Mouse (Mus musculus) limb, embryonic 10.5 days (tissue): ENCODE data around the gene Steap2. TPM values are rescaled to one million over a fixed set of nuclear protein-coding genes. Genes with fewer than 3 reads are reported as not detected.

Experiments used
- DNase-seq: peaks from one replicate; pipeline ENCODE4 v3.0.0-alpha.2; 2017; ENCODE audit warnings: low spot score
- H3K27ac ChIP-seq: fragments of 300-500 bp; sonication (generic); 2 replicates; pipeline ENCODE4 v1.5.1; 2016; ENCODE audit warnings: mild to moderate bottlenecking
- H3K27me3 ChIP-seq: fragments of 300-500 bp; sonication (generic); 2 replicates; pipeline ENCODE4 v1.6.1; 2016; ENCODE audit warnings: low read depth, mild to moderate bottlenecking; ENCODE audit not compliant: poor library complexity, severe bottlenecking
- H3K36me3 ChIP-seq: fragments of 300-500 bp; sonication (generic); 2 replicates; pipeline ENCODE4 v1.6.1; 2016; ENCODE audit warnings: mild to moderate bottlenecking, moderate library complexity
- H3K4me1 ChIP-seq: fragments of 300-500 bp; sonication (generic); 2 replicates; pipeline ENCODE4 v1.6.1; 2016
- H3K4me3 ChIP-seq: fragments of 300-500 bp; sonication (generic); 2 replicates; pipeline ENCODE4 v1.5.1; 2016; ENCODE audit warnings: mild to moderate bottlenecking, moderate library complexity
- H3K9me3 ChIP-seq: fragments of 300-500 bp; sonication (generic); replicated peaks from 2 replicates; pipeline ENCODE4 v1.6.1; 2016; ENCODE audit warnings: mild to moderate bottlenecking
- WGBS: fragments of 180-500 bp; shearing (Covaris S2); methylation state at CpG from one replicate; pipeline ENCODE4 v1.1.7; 2016; 5-methylcytosine and 5-hydroxymethylcytosine counted together
- polyA plus RNA-seq: library from polyadenylated mRNA; unstranded; fragments of >200 nt; fragmentation: Nextera tagmentation; extraction: Ambion mirVana; gene quantifications from 2 replicates; pipeline ENCODE4 v1.2.1, GENCODE M21; 2016

Steap2 gene
- 5.8 and 6.8 TPM in 2 replicates for polyA plus RNA-seq

- no peaks in the 10 kb centered on the region for H3K4me1 ChIP-seq
- WGBS, result under 1% methylated on average over 64 of the region's 66 CpGs
- H3K36me3 ChIP-seq, result no peaks in the 10 kb centered on the region
- peaks cover 5% of the 10 kb centered on the region for H3K27me3 ChIP-seq
- H3K9me3 ChIP-seq, result no peaks in the 10 kb centered on the region
- H3K4me3 ChIP-seq, result peak within 1 kb of the TSS; percentile 87
- H3K27ac ChIP-seq, result peak within 1 kb of the TSS; percentile 95
- peak; percentile 77 for DNase-seq
Measured at GRCm38 (mm10) chr5:5693956-5694653, at the start of gene Steap2. Steap2 (minus strand) TSS chr5:5694578.

DNA sequence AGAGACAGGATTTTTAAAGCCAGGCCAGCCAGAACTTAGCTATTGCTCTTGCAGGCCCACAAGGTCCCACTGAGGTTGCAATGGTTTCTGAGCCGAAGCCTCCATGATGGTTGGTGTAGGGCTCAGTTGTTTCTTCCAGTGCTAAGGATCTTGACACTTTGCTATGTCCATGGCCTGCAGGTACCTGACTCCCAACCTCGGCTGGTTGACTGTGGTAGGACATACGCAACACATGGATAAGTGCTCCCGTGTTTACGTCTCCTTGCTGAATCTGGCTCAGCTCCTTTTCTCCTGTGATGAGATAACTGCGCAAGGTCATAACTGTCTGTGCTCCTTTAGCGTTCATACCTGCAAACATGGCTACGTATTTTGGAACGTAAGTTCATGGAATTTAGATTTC is 40.1 kb upstream of the Steap2 start:
- no peaks in the 10 kb centered on the region for H3K9me3 ChIP-seq
- WGBS, result 96% methylated on average over 9 of the region's 9 CpGs
- H3K4me3 ChIP-seq, result no peak overlapping the region
- no peak for DNase-seq
- no peaks in the 10 kb centered on the region for H3K4me1 ChIP-seq
- H3K27ac ChIP-seq, result no peak overlapping the region
- no peaks in the 10 kb centered on the region for H3K36me3 ChIP-seq
- H3K27me3 ChIP-seq, result no peaks in the 10 kb centered on the region

DNA sequence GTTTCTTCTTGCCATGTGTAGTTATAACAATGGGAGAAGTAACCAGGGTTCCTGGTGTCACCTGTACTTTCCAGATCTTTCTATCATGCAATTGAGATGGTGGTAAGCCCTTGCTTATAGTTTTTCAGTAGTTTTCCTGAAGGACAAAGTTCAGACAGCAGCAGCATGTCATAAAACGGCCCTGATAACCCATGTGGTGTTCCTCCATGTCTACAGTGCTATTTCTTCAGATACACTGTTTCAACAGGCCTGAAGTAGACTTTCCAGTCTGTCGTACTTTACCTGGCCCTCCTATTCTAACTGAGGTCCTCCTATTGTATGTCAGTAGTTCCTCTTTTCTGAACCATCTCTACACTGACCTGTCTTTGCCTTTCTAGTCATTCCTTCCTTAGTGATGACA is 38.5 kb upstream of the Steap2 start:
- H3K4me3 ChIP-seq, result no peak overlapping the region
- WGBS, result 85% methylated on average over 2 of the region's 2 CpGs
- H3K27ac ChIP-seq, result no peak overlapping the region
- H3K4me1 ChIP-seq, result no peaks in the 10 kb centered on the region
- no peak for DNase-seq
- H3K27me3 ChIP-seq, result no peaks in the 10 kb centered on the region
- H3K36me3 ChIP-seq, result no peaks in the 10 kb centered on the region
- H3K9me3 ChIP-seq, result no peaks in the 10 kb centered on the region

DNA sequence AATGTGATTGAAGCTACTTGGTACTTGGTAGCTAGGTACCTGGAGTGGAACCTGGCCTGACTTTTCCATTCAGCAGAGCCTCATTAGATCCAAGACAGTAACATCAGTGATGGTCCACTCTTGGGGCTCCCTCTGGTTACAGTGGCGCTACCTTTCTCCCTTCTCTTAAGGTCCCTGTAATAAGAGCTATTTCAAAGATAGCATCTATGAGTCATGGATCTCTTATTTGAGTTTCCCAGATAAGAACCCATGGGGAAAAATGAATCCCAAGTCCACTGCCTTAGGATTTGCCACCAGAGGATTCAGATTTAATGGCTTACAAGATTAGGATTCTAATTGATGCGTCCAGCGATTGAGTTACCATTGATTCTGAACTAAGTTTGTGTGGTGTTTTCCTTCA is 37.8 kb upstream of the Steap2 start:
- Histone ChIP-seq H3K9me3 (no peaks in the 10 kb centered on the region), H3K27ac (no peak overlapping the region), H3K27me3 (no peaks in the 10 kb centered on the region), H3K4me1 (no peaks in the 10 kb centered on the region), H3K4me3 (no peak overlapping the region), H3K36me3 (no peaks in the 10 kb centered on the region)
- DNase-seq, result no peak
- 94% methylated on average over 3 of the region's 3 CpGs for WGBS

GRCm38 (mm10) chr5:5729904-5730303 is 35.5 kb upstream of the Steap2 start:
- Histone ChIP-seq H3K9me3 (no peaks in the 10 kb centered on the region), H3K36me3 (no peaks in the 10 kb centered on the region), H3K27ac (no peak overlapping the region), H3K27me3 (no peaks in the 10 kb centered on the region), H3K4me1 (no peaks in the 10 kb centered on the region), H3K4me3 (no peak overlapping the region)
- DNase-seq, result no peak
- 90% methylated on average over 4 of the region's 4 CpGs for WGBS

- WGBS, result 82% methylated on average over 7 of the region's 7 CpGs
- no peak overlapping the region for H3K4me3 ChIP-seq
- H3K36me3 ChIP-seq, result no peaks in the 10 kb centered on the region
- no peaks in the 10 kb centered on the region for H3K9me3 ChIP-seq
- H3K4me1 ChIP-seq, result no peaks in the 10 kb centered on the region
- DNase-seq, result no peak
- no peak overlapping the region for H3K27ac ChIP-seq
- no peaks in the 10 kb centered on the region for H3K27me3 ChIP-seq
Measured at GRCm38 (mm10) chr5:5722217-5722616, 27.8 kb upstream of the Steap2 start.

GRCm38 (mm10) chr5:5711032-5711431 is 16.7 kb upstream of the Steap2 start:
- 83% methylated on average over 4 of the region's 4 CpGs for WGBS
- Histone ChIP-seq H3K4me1 (0 out of 2 replicates have a peak, but pooled peaks cover 6% of the 10 kb centered on the region), H3K4me3 (no peak overlapping the region), H3K27ac (no peak overlapping the region), H3K9me3 (no peaks in the 10 kb centered on the region), H3K36me3 (no peaks in the 10 kb centered on the region), H3K27me3 (no peaks in the 10 kb centered on the region)
- no peak for DNase-seq

DNA sequence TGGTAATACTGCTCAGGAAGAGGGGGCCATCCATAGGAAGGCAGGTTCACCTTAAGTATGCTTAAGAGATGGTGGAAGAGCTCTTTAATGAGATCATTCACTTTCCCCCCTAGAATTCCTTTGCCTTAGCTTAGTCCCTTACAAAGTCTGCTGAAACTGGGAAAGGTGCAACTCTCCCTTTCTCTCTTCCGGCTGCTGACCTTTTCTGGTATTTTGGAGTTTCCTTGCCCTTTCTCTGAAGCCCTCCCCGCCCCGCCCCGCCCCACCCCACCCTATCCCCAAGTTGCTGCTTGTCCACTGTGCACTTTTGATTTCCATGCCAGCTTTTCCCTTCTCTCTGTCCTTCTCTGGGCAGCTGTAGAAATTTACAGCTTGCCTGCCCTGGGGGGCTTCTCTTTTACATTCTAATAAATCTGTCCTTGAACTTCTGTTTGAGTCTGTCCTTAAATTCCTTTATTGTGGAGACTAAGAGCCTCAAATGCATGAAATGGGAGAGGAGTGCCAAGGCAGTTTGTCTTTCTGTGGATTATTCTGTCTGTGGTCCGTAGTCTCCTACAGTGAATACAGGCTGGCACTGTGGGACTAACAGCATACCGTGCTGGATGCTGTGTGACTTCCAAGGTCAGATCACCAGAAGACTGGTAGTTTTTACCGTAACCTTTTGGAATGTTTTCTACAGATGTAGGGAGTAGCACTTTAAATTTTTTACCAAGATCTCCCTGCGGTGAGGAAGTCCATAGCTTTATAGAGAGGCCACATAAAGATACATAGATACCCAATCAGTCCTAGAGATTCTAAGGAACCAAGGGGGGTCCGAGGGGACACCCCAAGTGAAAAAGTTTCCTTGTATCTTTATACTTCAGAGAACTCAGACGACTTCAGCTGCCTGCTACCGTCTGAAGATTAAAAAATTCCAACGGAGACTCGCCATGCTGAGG is 13.2 kb upstream of the Steap2 start:
- Histone ChIP-seq H3K9me3 (no peaks in the 10 kb centered on the region), H3K4me3 (no peak overlapping the region), H3K27me3 (no peaks in the 10 kb centered on the region), H3K27ac (no peak overlapping the region), H3K4me1 (0 out of 2 replicates have a peak, but pooled peaks cover 6% of the 10 kb centered on the region), H3K36me3 (no peaks in the 10 kb centered on the region)
- DNase-seq, result no peak
- 63% methylated on average over 13 of the region's 13 CpGs for WGBS

- Histone ChIP-seq H3K36me3 (no peaks in the 10 kb centered on the region), H3K9me3 (no peaks in the 10 kb centered on the region), H3K27ac (no peak overlapping the region), H3K4me3 (no peak overlapping the region), H3K4me1 (0 out of 2 replicates have a peak, but pooled peaks cover 6% of the 10 kb centered on the region), H3K27me3 (no peaks in the 10 kb centered on the region)
- no peak for DNase-seq
- 33% methylated on average over 2 of the region's 2 CpGs for WGBS
Measured at GRCm38 (mm10) chr5:5705019-5705418, 10.6 kb upstream of the Steap2 start.

DNA sequence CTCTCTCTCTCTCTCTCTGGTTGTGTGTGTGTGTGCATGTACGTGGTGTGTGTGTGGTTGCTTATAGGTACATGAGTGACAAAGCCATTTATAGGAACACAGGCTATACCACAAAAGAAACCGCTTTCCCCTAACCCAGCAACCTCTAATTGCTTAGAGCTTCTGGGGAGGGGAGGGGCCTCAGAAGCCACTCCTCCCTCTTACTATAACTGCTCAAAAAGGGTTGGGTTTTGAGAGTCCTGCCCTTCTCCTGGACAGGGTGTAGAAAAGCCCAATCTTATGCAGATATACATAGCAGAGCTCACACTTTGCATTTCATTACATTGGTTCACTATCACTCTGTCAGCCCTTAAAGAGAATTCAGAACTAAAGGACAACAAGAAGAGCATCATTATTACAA is 6.0 kb upstream of the Steap2 start:
- DNase-seq, result no peak
- H3K27me3 ChIP-seq, result no peaks in the 10 kb centered on the region
- no peaks in the 10 kb centered on the region for H3K4me1 ChIP-seq
- 91% methylated on average over 2 of the region's 2 CpGs for WGBS
- H3K9me3 ChIP-seq, result no peaks in the 10 kb centered on the region
- no peak overlapping the region for H3K4me3 ChIP-seq
- H3K27ac ChIP-seq, result no peak overlapping the region
- H3K36me3 ChIP-seq, result no peaks in the 10 kb centered on the region

- no peaks in the 10 kb centered on the region for H3K36me3 ChIP-seq
- H3K27me3 ChIP-seq, result no peaks in the 10 kb centered on the region
- no peaks in the 10 kb centered on the region for H3K4me1 ChIP-seq
- H3K27ac ChIP-seq, result no peak overlapping the region
- H3K9me3 ChIP-seq, result no peaks in the 10 kb centered on the region
- H3K4me3 ChIP-seq, result no peak overlapping the region
- 72% methylated on average over 3 of the region's 3 CpGs for WGBS
- no peak for DNase-seq
Measured at GRCm38 (mm10) chr5:5698830-5699229, 4.5 kb upstream of the Steap2 start.

DNA sequence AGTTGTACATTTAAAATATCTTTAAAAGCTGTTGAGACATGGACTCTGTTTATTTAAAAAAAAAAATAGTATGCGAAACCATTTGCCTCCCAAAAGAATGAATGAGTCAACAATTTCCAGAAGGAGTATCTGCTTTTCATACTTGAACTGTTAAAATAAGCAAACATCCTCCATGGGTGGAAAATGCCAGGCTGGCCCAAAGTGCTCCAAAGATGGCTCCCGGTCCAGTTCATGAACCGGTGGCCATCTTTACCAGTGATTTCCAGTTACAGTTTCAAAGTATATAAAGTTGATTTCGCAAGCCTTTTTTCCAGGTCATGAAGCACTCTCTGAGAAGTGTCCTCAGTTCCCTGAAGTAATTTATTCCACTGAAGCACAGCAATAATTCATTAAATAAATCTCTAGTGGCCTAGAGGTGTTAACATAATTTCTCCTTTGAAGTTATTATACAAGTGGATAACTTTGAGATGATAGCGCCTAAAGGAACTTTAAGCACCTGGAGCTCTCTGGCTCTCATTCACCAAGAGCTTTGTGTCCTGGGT is 1.1 kb upstream of the Steap2 start:
- no peaks in the 10 kb centered on the region for H3K36me3 ChIP-seq
- 97% methylated on average over 5 of the region's 5 CpGs for WGBS
- no peak overlapping the region for H3K4me3 ChIP-seq
- no peaks in the 10 kb centered on the region for H3K4me1 ChIP-seq
- no peaks in the 10 kb centered on the region for H3K9me3 ChIP-seq
- peaks cover 5% of the 10 kb centered on the region for H3K27me3 ChIP-seq
- no peak overlapping the region for H3K27ac ChIP-seq
- DNase-seq, result no peak

DNA sequence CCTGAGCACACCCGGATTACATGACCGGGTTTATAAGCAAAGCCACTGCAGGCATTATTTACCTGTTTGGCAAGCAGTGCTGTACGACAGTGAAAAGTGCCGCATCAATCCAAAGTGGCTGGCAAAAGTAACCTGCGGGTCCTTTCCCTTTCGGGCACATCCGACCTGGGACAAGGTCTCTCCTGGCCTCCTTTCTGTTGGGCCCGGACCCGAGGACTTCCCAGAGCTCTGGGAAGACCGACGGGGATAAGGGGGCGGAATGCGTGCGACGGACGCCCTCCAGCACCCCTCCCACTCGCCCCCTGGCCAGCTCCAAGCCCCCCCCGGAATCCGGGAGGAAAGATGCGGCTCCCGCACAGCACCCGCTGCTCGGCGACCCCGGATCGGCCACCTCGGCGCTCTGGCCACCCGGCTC is 830 bp downstream of the Steap2 start:
- H3K4me1 ChIP-seq, result no peaks in the 10 kb centered on the region
- peak; percentile 70 for DNase-seq
- WGBS, result under 1% methylated on average over 24 of the region's 29 CpGs
- no peaks in the 10 kb centered on the region for H3K9me3 ChIP-seq
- peaks cover 5% of the 10 kb centered on the region for H3K27me3 ChIP-seq
- no peaks in the 10 kb centered on the region for H3K36me3 ChIP-seq
- H3K27ac ChIP-seq, result peak overlapping the region; percentile 95
- H3K4me3 ChIP-seq, result peak overlapping the region; percentile 87
